Mouse (Mus musculus): ENCODE results near the gene Nfasc.

The Nfasc gene

GRCm38 (mm10) chr1:132581845-132582839 lies 159.5 kb downstream of the Nfasc start:
- DNase-seq: no peak

GRCm38 (mm10) chr1:132580063-132580462 lies 161.5 kb downstream of the Nfasc start:
- no peak for DNase-seq

GRCm38 (mm10) chr1:132576845-132577244 lies 164.8 kb downstream of the Nfasc start:
- DNase-seq: no peak

- no peak for DNase-seq
Observed at GRCm38 (mm10) chr1:132572851-132573250, 168.7 kb downstream of the Nfasc start.

- DNase-seq: no peak
Observed at GRCm38 (mm10) chr1:132571613-132572012, 170.0 kb downstream of the Nfasc start.

- DNase-seq: no peak
Observed at GRCm38 (mm10) chr1:132570906-132571305, 170.7 kb downstream of the Nfasc start.

GRCm38 (mm10) chr1:132570068-132570780 lies 171.4 kb downstream of the Nfasc start:
- DNase-seq: no peak

- DNase-seq: no peak
Observed at GRCm38 (mm10) chr1:132569516-132569915, 172.1 kb downstream of the Nfasc start.

- DNase-seq: no peak
Observed at GRCm38 (mm10) chr1:132567336-132568125, 174.1 kb downstream of the Nfasc start.

- no peak for DNase-seq
Observed at GRCm38 (mm10) chr1:132565766-132566165, 175.8 kb downstream of the Nfasc start.

- DNase-seq: no peak
Observed at GRCm38 (mm10) chr1:132564946-132565345, 176.7 kb downstream of the Nfasc start.

- DNase-seq: no peak
Observed at GRCm38 (mm10) chr1:132562337-132562795, 179.2 kb downstream of the Nfasc start.

GRCm38 (mm10) chr1:132560907-132561700 lies 180.5 kb downstream of the Nfasc start:
- peak; percentile 14 for DNase-seq

- no peak for DNase-seq
Observed at GRCm38 (mm10) chr1:132559045-132559444, 182.6 kb downstream of the Nfasc start.

- DNase-seq: peak; percentile 57
Observed at GRCm38 (mm10) chr1:132557901-132558631, 183.5 kb downstream of the Nfasc start.

GRCm38 (mm10) chr1:132543789-132544188 lies 197.8 kb downstream of the Nfasc start:
- no peak for DNase-seq

GRCm38 (mm10) chr1:132542762-132543306 lies 198.8 kb downstream of the Nfasc start, which contains the start of gene Cntn2:
Cntn2 (minus strand) TSS chr1:132543256.
- no peak for DNase-seq

- DNase-seq: no peak
Observed at GRCm38 (mm10) chr1:132541824-132542599, 199.6 kb downstream of the Nfasc start.

- no peak for DNase-seq
Observed at GRCm38 (mm10) chr1:132541171-132541823, 200.3 kb downstream of the Nfasc start.

Measured in kidney, adult 18-20 months (tissue).